In the genomic region with DNA sequence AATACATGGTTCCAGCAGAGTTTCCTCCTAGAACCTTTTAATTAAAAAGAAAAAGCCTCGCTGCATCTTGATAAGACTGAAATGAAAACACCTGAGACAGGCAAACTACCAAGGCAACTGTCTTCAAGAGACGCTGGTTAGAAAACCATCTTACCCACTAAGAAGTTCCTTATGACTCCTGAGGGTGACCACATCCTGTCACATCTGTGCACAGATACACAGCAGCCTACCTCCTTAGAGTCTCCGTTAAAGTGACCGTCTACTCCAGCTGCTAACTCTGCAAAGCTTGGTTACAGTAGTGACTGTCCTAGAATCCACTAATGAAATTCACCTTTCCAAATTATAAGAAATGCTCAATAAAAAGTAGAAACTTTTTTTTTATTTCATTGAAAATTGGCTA, we compare ENCODE assay signal across 20 mouse cellular contexts. TPM values are rescaled to one million over a fixed set of nuclear protein-coding genes. Genes with fewer than 3 reads are reported as not detected.
A peak's percentile ranks its signal among the peaks of the same experiment; 100 is the strongest.
DNase-seq lines count a peak whose midpoint lies in the region; ATAC-seq and TF ChIP-seq lines count a peak whose summit lies in the region.
"Had no signal": no experiment of that assay in that cellular context is flagged by ENCODE, and none has a peak within 500 bp of the region (broad histone marks: within the 10 kb centered on the region; RNA-seq: fewer than 3 reads in every experiment).

No protein-coding gene starts in this region.

- 0 out of 2 replicates have a peak, but pooled peaks cover 3% of the 10 kb centered on the region for H3K36me3 ChIP-seq in liver, embryonic 11.5 days (ENCODE audit: control insufficient read depth, insufficient read depth, low read length)
- no peaks in the 10 kb centered on the region for H3K36me3 ChIP-seq in liver, postnatal 0 days (replicated peaks; ENCODE audit: insufficient read depth, low read length)
- no peaks in the 10 kb centered on the region for H3K36me3 ChIP-seq in embryonic facial prominence, embryonic 10.5 days (replicated peaks)
- no peaks in the 10 kb centered on the region for H3K36me3 ChIP-seq in hindbrain, embryonic 12.5 days
- H3K36me3 ChIP-seq: embryonic facial prominence, embryonic 13.5 days; liver, embryonic 12.5 days; neural tube, embryonic 12.5 days had no signal

- H3K27me3 ChIP-seq in liver, embryonic 11.5 days (replicated peaks; ENCODE audit: control insufficient read depth, insufficient read depth, low read length) = no peaks in the 10 kb centered on the region
- H3K27me3 ChIP-seq in liver, postnatal 0 days (ENCODE audit: insufficient read depth, low read length) = no peaks in the 10 kb centered on the region
- no peaks in the 10 kb centered on the region for H3K27me3 ChIP-seq in embryonic facial prominence, embryonic 10.5 days (replicated peaks; ENCODE audit: low read depth, poor library complexity, severe bottlenecking)
- no peaks in the 10 kb centered on the region for H3K27me3 ChIP-seq in hindbrain, embryonic 12.5 days
- H3K27me3 ChIP-seq: embryonic facial prominence, embryonic 13.5 days; heart, embryonic 15.5 days; liver, embryonic 12.5 days; neural tube, embryonic 12.5 days had no signal

- no peak for DNase-seq in liver, embryonic 11.5 days (ENCODE audit: low spot score)
- no peak for DNase-seq in liver, postnatal 0 days
- DNase-seq in thymus, postnatal 14 days = peak; percentile 36
- DNase-seq in cerebellum, adult 8-10 months = no peak
- no peak for DNase-seq in embryonic facial prominence, embryonic 10.5 days (ENCODE audit: low spot score)
- DNase-seq: cerebellum, postnatal 36 days; heart, adult 11 months; kidney, adult 8-10 months; kidney, postnatal 36 days; left cerebral cortex, postnatal 4 days had no signal

- H3K9ac ChIP-seq in liver, embryonic 11.5 days (ENCODE audit: low read depth, low read length) = no peak overlapping the region
- H3K9ac ChIP-seq in liver, postnatal 0 days (replicated peaks) = no peak overlapping the region
- no peak overlapping the region for H3K9ac ChIP-seq in hindbrain, embryonic 12.5 days
- H3K9ac ChIP-seq: embryonic facial prominence, embryonic 13.5 days; heart, embryonic 15.5 days; hindbrain, embryonic 14.5 days; liver, embryonic 12.5 days; neural tube, embryonic 12.5 days had no signal

- TF ChIP-seq CTCF in liver, postnatal 0 days (IDR thresholded peaks at IDR 0.05; ENCODE audit: low read depth) = no peak

- WGBS in liver, embryonic 11.5 days = 51% methylated on average over 4 of the region's 4 CpGs
- WGBS in liver, postnatal 0 days (ENCODE audit: insufficient replicate concordance) = 45% methylated on average over 4 of the region's 4 CpGs
- WGBS in embryonic facial prominence, embryonic 10.5 days = 84% methylated on average over 4 of the region's 4 CpGs
- WGBS in hindbrain, embryonic 12.5 days = 81% methylated on average over 4 of the region's 4 CpGs

- no peak for TF ChIP-seq EP300 in liver, postnatal 0 days (IDR thresholded peaks at IDR 0.05; ENCODE audit: low read depth)

- no peak overlapping the region for H3K4me2 ChIP-seq in liver, embryonic 11.5 days
- no peak overlapping the region for H3K4me2 ChIP-seq in liver, postnatal 0 days (ENCODE audit: low read depth, low read length)
- H3K4me2 ChIP-seq in hindbrain, embryonic 12.5 days (replicated peaks) = no peak overlapping the region
- H3K4me2 ChIP-seq: embryonic facial prominence, embryonic 13.5 days; heart, embryonic 15.5 days; hindbrain, embryonic 14.5 days; liver, embryonic 12.5 days; midbrain, embryonic 11.5 days; neural tube, embryonic 12.5 days had no signal

- no peaks in the 10 kb centered on the region for H3K9me3 ChIP-seq in liver, embryonic 11.5 days (ENCODE audit: control insufficient read depth, low read length)
- H3K9me3 ChIP-seq in liver, postnatal 0 days (ENCODE audit: low read length) = no peaks in the 10 kb centered on the region
- no peaks in the 10 kb centered on the region for H3K9me3 ChIP-seq in embryonic facial prominence, embryonic 10.5 days
- H3K9me3 ChIP-seq in hindbrain, embryonic 12.5 days (replicated peaks) = no peaks in the 10 kb centered on the region
- H3K9me3 ChIP-seq: embryonic facial prominence, embryonic 13.5 days; heart, embryonic 15.5 days; liver, embryonic 12.5 days; neural tube, embryonic 12.5 days had no signal

- 0 out of 2 replicates have a peak, but pooled peaks have one; percentile 43 for ATAC-seq in liver, embryonic 11.5 days (replicated peaks; ENCODE audit: low FRiP score)
- no peak for ATAC-seq in liver, postnatal 0 days
- ATAC-seq in activated CD4-positive, CD25-positive, alpha-beta regulatory T cell, adult 4 months = peak; percentile 97
- ATAC-seq in megakaryocyte-erythroid progenitor cell, adult 5-6 weeks (replicated peaks; ENCODE audit: low FRiP score, low TSS enrichment, poor library complexity, severe bottlenecking) = peak; percentile 65
- ATAC-seq in hindbrain, embryonic 12.5 days (ENCODE audit: low FRiP score) = no peak
- ATAC-seq: liver, embryonic 12.5 days; lung, postnatal 0 days had no signal

- no peak overlapping the region for H3K27ac ChIP-seq in liver, embryonic 11.5 days (ENCODE audit: low read depth, low read length)
- no peak overlapping the region for H3K27ac ChIP-seq in liver, postnatal 0 days (ENCODE audit: low read depth)
- no peak overlapping the region for H3K27ac ChIP-seq in embryonic facial prominence, embryonic 10.5 days (replicated peaks)
- H3K27ac ChIP-seq in hindbrain, embryonic 12.5 days = no peak overlapping the region
- H3K27ac ChIP-seq: embryonic facial prominence, embryonic 13.5 days; heart, embryonic 15.5 days; hindbrain, embryonic 14.5 days; liver, embryonic 12.5 days; neural tube, embryonic 12.5 days had no signal

- H3K4me3 ChIP-seq in liver, embryonic 11.5 days (ENCODE audit: low read depth, low read length) = no peak overlapping the region
- no peak overlapping the region for H3K4me3 ChIP-seq in liver, postnatal 0 days (ENCODE audit: low read depth, low read length)
- H3K4me3 ChIP-seq in embryonic facial prominence, embryonic 10.5 days = no peak overlapping the region
- no peak overlapping the region for H3K4me3 ChIP-seq in hindbrain, embryonic 12.5 days
- H3K4me3 ChIP-seq: embryonic facial prominence, embryonic 13.5 days; heart, embryonic 15.5 days; liver, embryonic 12.5 days; neural tube, embryonic 12.5 days had no signal

- H3K4me1 ChIP-seq in liver, embryonic 11.5 days (replicated peaks; ENCODE audit: control insufficient read depth, insufficient read depth, low read length) = no peaks in the 10 kb centered on the region; the same call in 1 of the 2 replicates
- 0 out of 2 replicates have a peak, but pooled peaks cover 3% of the 10 kb centered on the region for H3K4me1 ChIP-seq in liver, postnatal 0 days (ENCODE audit: insufficient read depth)
- no peaks in the 10 kb centered on the region for H3K4me1 ChIP-seq in embryonic facial prominence, embryonic 10.5 days
- H3K4me1 ChIP-seq in hindbrain, embryonic 12.5 days = no peaks in the 10 kb centered on the region
- H3K4me1 ChIP-seq: embryonic facial prominence, embryonic 13.5 days; heart, embryonic 15.5 days; neural tube, embryonic 12.5 days had no signal

RNA-seq across cellular contexts. Expression of a gene that starts 38.8 kb away (rescaled TPM):
- polyA plus RNA-seq in liver, embryonic 11.5 days (2014; fragmentation: Nextera tagmentation; extraction: Ambion mirVana) = 26.6 and 29.1 TPM in 2 replicates
- polyA plus RNA-seq in liver, postnatal 0 days (2015; fragmentation: Nextera tagmentation; extraction: Ambion mirVana) = 9.4 and 11.5 TPM in 2 replicates
- polyA plus RNA-seq in activated CD4-positive, CD25-positive, alpha-beta regulatory T cell, adult 4 months (2017; shearing (Covaris generic)) = 10 to 100 TPM; 21.1 to 26.6 TPM
- total RNA-seq in megakaryocyte-erythroid progenitor cell, adult 5-6 weeks (2014; fragmentation: Nextera tagmentation) = 20.0 and 24.0 TPM in 2 replicates
- 13.2 and 17.9 TPM in 2 replicates for total RNA-seq in megakaryocyte-erythroid progenitor cell, adult 5-6 weeks (2017)
- 17.2 and 18.2 TPM in 2 replicates for polyA plus RNA-seq in embryonic facial prominence, embryonic 10.5 days (2016; fragmentation: Nextera tagmentation; extraction: Ambion mirVana)
- polyA plus RNA-seq in hindbrain, embryonic 12.5 days (2016; fragmentation: Nextera tagmentation; extraction: Ambion mirVana) = 20.2 and 21.9 TPM in 2 replicates

Comparison
In these comparisons a context has a peak if more than half of its experiments do, and no peak if none do; other contexts are left out.
1. ATAC-seq: peak in liver, embryonic 11.5 days (single experiment), activated CD4-positive, CD25-positive, alpha-beta regulatory T cell, adult 4 months (single experiment) and megakaryocyte-erythroid progenitor cell, adult 5-6 weeks (single experiment); none in liver, postnatal 0 days (single experiment) and hindbrain, embryonic 12.5 days (single experiment).